Mouse (Mus musculus) kidney, adult 2 months (tissue): ENCODE measurements around the gene Padi1.

Experiments
- CTCF ChIP-seq: fragments of 200-500 bp; conservative IDR thresholded peaks from 2 replicates; pipeline ENCODE4 v1.5.1; 2011; ENCODE audit warnings: low read depth, mild to moderate bottlenecking, control low read depth, low read length, moderate library complexity, mixed read lengths; ENCODE audit not compliant: insufficient read depth, insufficient read length
- POLR2A ChIP-seq: fragments of 200-500 bp; IDR thresholded peaks from one replicate; pipeline ENCODE4 v1.6.1; 2011; ENCODE audit warnings: low read depth, low read length, control low read depth

DNA sequence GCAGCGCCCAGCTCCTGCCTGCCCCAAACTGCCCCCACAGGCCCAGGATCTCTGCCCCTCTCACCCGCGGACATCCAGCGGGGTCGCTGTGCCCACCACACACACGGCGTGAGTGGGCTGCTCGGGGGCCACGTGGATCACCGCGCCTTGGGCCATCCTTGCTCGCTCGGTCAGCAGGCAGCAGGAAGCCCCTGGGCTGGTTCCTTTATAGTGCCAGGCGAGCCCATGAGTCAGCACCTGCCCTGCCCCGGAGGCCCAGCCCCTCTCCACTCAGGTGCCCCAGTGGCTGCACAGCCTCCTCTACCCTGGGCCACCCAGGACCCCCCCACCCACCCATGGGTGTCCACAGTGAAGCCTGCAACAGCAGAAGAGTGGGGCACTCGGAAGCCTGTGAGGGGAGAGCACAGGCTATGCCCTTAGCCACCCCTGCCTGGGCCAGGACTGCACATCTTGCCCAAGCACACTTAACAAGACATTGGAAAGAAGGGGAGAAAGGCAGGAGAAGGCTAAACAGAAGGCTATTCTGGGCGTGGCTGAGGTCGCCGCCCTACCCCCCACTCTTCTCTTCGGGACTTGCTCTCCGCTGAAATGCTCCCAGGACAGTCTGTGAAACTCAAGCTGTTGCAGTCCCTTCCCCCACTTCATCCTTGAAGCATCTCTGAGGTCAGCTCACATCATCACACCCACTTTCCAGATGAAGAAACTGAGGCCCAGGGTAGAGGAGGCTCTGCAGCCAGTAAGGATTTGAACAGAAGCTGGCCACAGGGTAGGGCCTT lies 71.4 kb downstream of the Padi1 start, which contains the start of gene Padi4:
- TF ChIP-seq POLR2A (no peak), CTCF (no peak)
